Mouse (Mus musculus): ENCODE data around the gene Cgas. TPM values are rescaled to one million over a fixed set of nuclear protein-coding genes. Genes with fewer than 3 reads are reported as not detected.

Gene Cgas
- polyA plus RNA-seq, 1 experiment from 2014 or later, result 0.85 TPM

- no peak for TF ChIP-seq EP300 (IDR thresholded peaks at IDR 0.05; ENCODE audit: low read depth)
- TF ChIP-seq CTCF (IDR thresholded peaks at IDR 0.05; ENCODE audit: low read depth), result no peak
- Histone ChIP-seq H3K4me2 (ENCODE audit: low read depth, low read length) (peak within 1 kb of the TSS; percentile 68), H3K36me3 (replicated peaks; ENCODE audit: insufficient read depth, low read length) (peaks cover 21% of the 10 kb centered on the region), H3K27ac (ENCODE audit: low read depth) (peak within 1 kb of the TSS; percentile 96), H3K4me1 (ENCODE audit: insufficient read depth) (peaks cover 13% of the 10 kb centered on the region), H3K27me3 (ENCODE audit: insufficient read depth, low read length) (peaks cover 23% of the 10 kb centered on the region), H3K9me3 (ENCODE audit: low read length) (no peaks in the 10 kb centered on the region), H3K9ac (replicated peaks) (peak within 1 kb of the TSS; percentile 97), H3K4me3 (ENCODE audit: low read depth, low read length) (peak within 1 kb of the TSS; percentile 100)
- DNase-seq (peak; percentile 96), ATAC-seq (peak; percentile 95)
- under 1% methylated on average over 89 of the region's 96 CpGs for WGBS (ENCODE audit: insufficient replicate concordance)
These were observed 5.2 kb upstream of the Cgas start, which contains the start of the genes Mto1 and Gm17324 for GRCm38 (mm10) chr9:78447973-78448873. Mto1 (plus strand) TSS chr9:78448208. Gm17324 (minus strand) TSS chr9:78448786.

DNA sequence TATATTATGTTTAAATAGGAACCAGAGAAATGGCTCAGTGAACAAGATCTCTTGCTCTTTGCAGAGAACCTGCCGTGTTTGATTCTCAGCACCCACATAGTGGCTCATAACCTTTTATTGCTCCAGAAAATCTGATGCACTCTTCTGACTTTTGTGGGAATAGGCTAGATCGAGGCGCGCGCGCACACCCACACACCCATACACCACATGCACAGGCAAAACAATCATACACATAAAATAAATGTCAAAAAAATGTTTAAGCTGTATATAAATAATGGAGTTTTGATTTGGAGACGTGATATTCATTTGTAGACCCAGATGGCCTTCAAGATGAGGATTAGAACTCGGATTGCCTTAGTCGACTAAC is 4.6 kb upstream of the Cgas start:
- H3K9ac ChIP-seq (replicated peaks), result peak overlapping the region; percentile 97; the same call in 1 of the 2 replicates

DNA sequence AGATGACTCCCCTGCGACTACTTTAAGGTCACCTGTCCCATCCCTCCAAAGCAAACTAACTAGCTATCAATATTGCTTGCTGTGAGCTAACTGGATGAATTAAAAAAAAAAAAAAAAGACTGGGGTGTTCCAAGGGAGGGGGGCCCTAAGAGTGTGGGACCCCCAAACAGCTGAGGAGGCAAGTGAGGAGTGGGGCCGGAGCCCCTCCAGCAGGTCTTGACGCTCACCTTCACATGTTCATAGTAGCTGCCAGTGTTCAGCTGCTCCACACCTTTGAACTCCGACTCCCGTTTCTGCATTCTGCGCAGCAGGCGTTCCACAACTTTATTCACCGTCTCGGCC is 829 bp downstream of the Cgas start:
- no peak for TF ChIP-seq CTCF (IDR thresholded peaks at IDR 0.05; ENCODE audit: low read depth)
- TF ChIP-seq EP300 (IDR thresholded peaks at IDR 0.05; ENCODE audit: low read depth), result no peak
- H3K4me1 ChIP-seq (ENCODE audit: insufficient read depth), result peaks cover 14% of the 10 kb centered on the region
- DNase-seq (no peak), ATAC-seq (peak; percentile 30; the same call in 1 of the 2 replicates)
- H3K4me3 ChIP-seq (ENCODE audit: low read depth, low read length), result peak overlapping the region; percentile 50
- H3K9ac ChIP-seq (replicated peaks), result peak overlapping the region; percentile 42
- 4% methylated on average over 9 of the region's 9 CpGs for WGBS (ENCODE audit: insufficient replicate concordance)
- H3K27me3 ChIP-seq (ENCODE audit: insufficient read depth, low read length), result peaks cover 46% of the 10 kb centered on the region
- H3K4me2 ChIP-seq (ENCODE audit: low read depth, low read length), result peak overlapping the region; percentile 84
- peak overlapping the region; percentile 19; the same call in 1 of the 2 replicates for H3K27ac ChIP-seq (ENCODE audit: low read depth)
- H3K9me3 ChIP-seq (ENCODE audit: low read length), result no peaks in the 10 kb centered on the region
- no peaks in the 10 kb centered on the region for H3K36me3 ChIP-seq (replicated peaks; ENCODE audit: insufficient read depth, low read length)

More for the DNA sequence above, 4.6 kb upstream of the Cgas start:
- Histone ChIP-seq H3K4me2 (ENCODE audit: low read depth, low read length) (peak overlapping the region; percentile 68), H3K27ac (ENCODE audit: low read depth) (no peak overlapping the region), H3K36me3 (replicated peaks; ENCODE audit: insufficient read depth, low read length) (peaks cover 14% of the 10 kb centered on the region), H3K9me3 (ENCODE audit: low read length) (no peaks in the 10 kb centered on the region), H3K4me3 (ENCODE audit: low read depth, low read length) (peak overlapping the region; percentile 100), H3K27me3 (ENCODE audit: insufficient read depth, low read length) (peaks cover 29% of the 10 kb centered on the region), H3K4me1 (ENCODE audit: insufficient read depth) (peaks cover 16% of the 10 kb centered on the region)
- 34% methylated on average over 9 of the region's 9 CpGs for WGBS (ENCODE audit: insufficient replicate concordance)
- ATAC-seq, result no peak
- TF ChIP-seq EP300 (IDR thresholded peaks at IDR 0.05; ENCODE audit: low read depth), result no peak
- TF ChIP-seq CTCF (IDR thresholded peaks at IDR 0.05; ENCODE audit: low read depth), result no peak
- no peak for DNase-seq

- TF ChIP-seq EP300 (IDR thresholded peaks at IDR 0.05; ENCODE audit: low read depth), result no peak
- TF ChIP-seq CTCF (IDR thresholded peaks at IDR 0.05; ENCODE audit: low read depth), result 0 out of 2 replicates have a peak, but pooled peaks have one; percentile 11
- Histone ChIP-seq H3K36me3 (replicated peaks; ENCODE audit: insufficient read depth, low read length) (no peaks in the 10 kb centered on the region), H3K4me1 (ENCODE audit: insufficient read depth) (peaks cover 14% of the 10 kb centered on the region), H3K27ac (ENCODE audit: low read depth) (no peak overlapping the region), H3K4me3 (ENCODE audit: low read depth, low read length) (no peak overlapping the region), H3K9me3 (ENCODE audit: low read length) (no peaks in the 10 kb centered on the region), H3K9ac (replicated peaks) (no peak overlapping the region), H3K4me2 (ENCODE audit: low read depth, low read length) (no peak overlapping the region), H3K27me3 (ENCODE audit: insufficient read depth, low read length) (peaks cover 35% of the 10 kb centered on the region)
- DNase-seq (no peak), ATAC-seq (no peak)
- whole genome bisulfite sequencing (ENCODE audit: insufficient replicate concordance), result 63% methylated on average over 5 of the region's 5 CpGs
These were observed 3.6 kb downstream of the Cgas start for GRCm38 (mm10) chr9:78439426-78439825.

DNA sequence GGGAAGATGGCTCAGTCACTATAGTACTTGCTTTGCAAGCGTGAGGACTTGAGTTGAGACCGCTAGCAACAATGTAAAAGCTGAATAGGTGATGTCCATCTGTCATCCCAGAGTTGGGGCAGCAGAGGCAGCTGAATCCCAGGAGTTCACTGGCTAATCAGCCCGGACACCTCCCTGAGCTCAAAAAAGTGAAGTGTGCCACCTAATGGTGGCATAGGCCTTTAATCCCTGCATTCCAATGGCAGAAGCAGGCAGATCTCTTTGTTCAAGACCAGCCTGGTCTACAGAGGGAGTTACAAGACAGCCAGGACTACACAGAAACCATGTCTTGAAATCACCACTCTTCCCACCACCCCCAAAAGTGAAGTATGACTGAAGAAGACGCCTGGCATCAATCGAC is 10.6 kb downstream of the Cgas start:
- no peaks in the 10 kb centered on the region; the same call in 1 of the 2 replicates for H3K36me3 ChIP-seq (replicated peaks; ENCODE audit: insufficient read depth, low read length)
- TF ChIP-seq CTCF (IDR thresholded peaks at IDR 0.05; ENCODE audit: low read depth) (peak; percentile 28), EP300 (IDR thresholded peaks at IDR 0.05; ENCODE audit: low read depth) (no peak)
- no peaks in the 10 kb centered on the region for H3K27me3 ChIP-seq (ENCODE audit: insufficient read depth, low read length)
- no peak overlapping the region for H3K4me3 ChIP-seq (ENCODE audit: low read depth, low read length)
- H3K4me2 ChIP-seq (ENCODE audit: low read depth, low read length), result no peak overlapping the region
- peaks cover 7% of the 10 kb centered on the region for H3K4me1 ChIP-seq (ENCODE audit: insufficient read depth)
- no peak for DNase-seq
- no peaks in the 10 kb centered on the region for H3K9me3 ChIP-seq (ENCODE audit: low read length)
- no peak overlapping the region for H3K27ac ChIP-seq (ENCODE audit: low read depth)
- ATAC-seq, result no peak
- no peak overlapping the region for H3K9ac ChIP-seq (replicated peaks)
- 87% methylated on average over 5 of the region's 5 CpGs for WGBS (ENCODE audit: insufficient replicate concordance)

DNA sequence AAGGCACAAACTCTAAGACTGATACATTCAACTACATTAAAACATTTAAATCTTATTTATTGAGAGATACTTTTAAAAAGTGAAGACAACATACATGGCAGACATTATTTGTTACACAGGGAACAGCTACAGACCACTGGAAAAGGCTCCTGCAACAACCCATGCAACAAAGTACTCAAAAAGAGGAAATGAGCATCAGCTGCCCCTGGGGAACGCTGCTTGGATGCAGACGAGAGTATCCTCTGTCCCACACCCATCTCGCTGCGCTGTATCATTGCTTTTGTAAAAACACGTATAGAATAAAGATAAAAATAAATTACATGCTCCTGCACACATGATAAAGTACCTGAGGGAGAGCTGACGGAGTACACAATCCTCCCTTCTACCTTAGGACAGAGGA is 12.6 kb downstream of the Cgas start:
- DNase-seq, result peak; percentile 49
- H3K9me3 ChIP-seq (ENCODE audit: low read length), result no peaks in the 10 kb centered on the region
- no peak overlapping the region for H3K4me2 ChIP-seq (ENCODE audit: low read depth, low read length)
- no peak overlapping the region for H3K9ac ChIP-seq (replicated peaks)
- H3K4me1 ChIP-seq (ENCODE audit: insufficient read depth), result peaks cover 7% of the 10 kb centered on the region
- TF ChIP-seq CTCF (IDR thresholded peaks at IDR 0.05; ENCODE audit: low read depth) (no peak), EP300 (IDR thresholded peaks at IDR 0.05; ENCODE audit: low read depth) (no peak)
- no peak for ATAC-seq
- 54% methylated on average over 6 of the region's 6 CpGs for WGBS (ENCODE audit: insufficient replicate concordance)
- no peaks in the 10 kb centered on the region; the same call in 1 of the 2 replicates for H3K36me3 ChIP-seq (replicated peaks; ENCODE audit: insufficient read depth, low read length)
- H3K27ac ChIP-seq (ENCODE audit: low read depth), result no peak overlapping the region
- H3K4me3 ChIP-seq (ENCODE audit: low read depth, low read length), result no peak overlapping the region
- H3K27me3 ChIP-seq (ENCODE audit: insufficient read depth, low read length), result no peaks in the 10 kb centered on the region
